Mouse (Mus musculus) intestine, postnatal 0 days (tissue): ENCODE data around the gene Rps3a1. TPM values are rescaled to one million over a fixed set of nuclear protein-coding genes. Genes with fewer than 3 reads are reported as not detected.

Source experiments
- ATAC-seq: fragments of 200-750 bp; cut with Nextera tagmentation; 2 replicates; pipeline ENCODE4 v1.8.0; 2017; ENCODE audit warnings: mild to moderate bottlenecking, moderate TSS enrichment, moderate library complexity
- H3K27ac ChIP-seq: fragments of 300-500 bp; sonication (generic); 2 replicates; pipeline ENCODE4 v1.5.1; 2014; ENCODE audit warnings: mild to moderate bottlenecking, low read depth, low read length, moderate library complexity
- H3K27me3 ChIP-seq: fragments of 300-500 bp; sonication (generic); replicated peaks from 2 replicates; pipeline ENCODE4 v1.6.1; 2014; ENCODE audit warnings: low read length, mixed read lengths; ENCODE audit not compliant: control insufficient read depth, insufficient read depth
- H3K36me3 ChIP-seq: fragments of 300-500 bp; sonication (generic); 2 replicates; pipeline ENCODE4 v1.6.1; 2014; ENCODE audit warnings: mild to moderate bottlenecking, moderate library complexity; ENCODE audit not compliant: control insufficient read depth, insufficient read depth
- H3K4me1 ChIP-seq: fragments of 300-500 bp; sonication (generic); replicated peaks from 2 replicates; pipeline ENCODE4 v1.6.1; 2014; ENCODE audit warnings: antibody characterized with exemption, low read length, mixed read lengths; ENCODE audit not compliant: control insufficient read depth, insufficient read depth
- H3K4me2 ChIP-seq: fragments of 300-500 bp; sonication (generic); replicated peaks from 2 replicates; pipeline ENCODE4 v1.6.1; 2014; ENCODE audit warnings: low read depth, mild to moderate bottlenecking, moderate library complexity
- H3K4me3 ChIP-seq: fragments of 300-500 bp; sonication (generic); 2 replicates; pipeline ENCODE4 v1.5.1; 2014; ENCODE audit warnings: low read depth, low read length
- H3K9ac ChIP-seq: fragments of 300-500 bp; sonication (generic); 2 replicates; pipeline ENCODE4 v1.6.1; 2014; ENCODE audit warnings: mild to moderate bottlenecking, low read depth, low read length
- H3K9me3 ChIP-seq: fragments of 300-500 bp; sonication (generic); 2 replicates; pipeline ENCODE4 v1.6.1; 2016; ENCODE audit warnings: mixed run types; ENCODE audit not compliant: control insufficient read depth
- CTCF ChIP-seq: sonication (generic); IDR thresholded peaks from 2 replicates; pipeline ENCODE4 v1.5.1; 2016; ENCODE audit warnings: low read depth, mild to moderate bottlenecking, control low read depth, antibody characterized with exemption, moderate library complexity
- WGBS: fragments of 180-500 bp; shearing (Covaris S2); extraction: QIAGEN DNeasy Blood & Tissue Kit; methylation state at CpG from one replicate; pipeline ENCODE4 v1.1.7; 2014; 5-methylcytosine and 5-hydroxymethylcytosine counted together
- polyA plus RNA-seq: library from polyadenylated mRNA; unstranded; fragments of >200 nt; fragmentation: Nextera tagmentation; extraction: Ambion mirVana; gene quantifications from 2 replicates; pipeline ENCODE4 v1.2.1, GENCODE M21; 2015

The Rps3a1 gene
- polyA plus RNA-seq, 1 experiment from 2014 or later: 788 TPM

- Histone ChIP-seq H3K27me3 (no peaks in the 10 kb centered on the region), H3K9ac (no peak overlapping the region), H3K36me3 (peaks cover 62% of the 10 kb centered on the region), H3K4me3 (no peak overlapping the region), H3K9me3 (no peaks in the 10 kb centered on the region), H3K4me1 (no peaks in the 10 kb centered on the region), H3K27ac (no peak overlapping the region), H3K4me2 (no peak overlapping the region)
- no peak for ATAC-seq
- WGBS: 90% methylated on average over 6 of the region's 6 CpGs
- no peak for TF ChIP-seq CTCF
These were observed 40.5 kb downstream of the Rps3a1 start for GRCm38 (mm10) chr3:86101956-86102355.

- ATAC-seq: no peak
- H3K4me2 ChIP-seq: no peak overlapping the region
- H3K4me3 ChIP-seq: no peak overlapping the region
- H3K9ac ChIP-seq: no peak overlapping the region
- H3K4me1 ChIP-seq: no peaks in the 10 kb centered on the region
- H3K36me3 ChIP-seq: peaks cover 33% of the 10 kb centered on the region
- H3K9me3 ChIP-seq: no peaks in the 10 kb centered on the region
- no peaks in the 10 kb centered on the region for H3K27me3 ChIP-seq
- 88% methylated on average over 5 of the region's 5 CpGs for WGBS
- no peak overlapping the region for H3K27ac ChIP-seq
- TF ChIP-seq CTCF: no peak
These were observed 48.6 kb downstream of the Rps3a1 start for GRCm38 (mm10) chr3:86093907-86094306.

DNA sequence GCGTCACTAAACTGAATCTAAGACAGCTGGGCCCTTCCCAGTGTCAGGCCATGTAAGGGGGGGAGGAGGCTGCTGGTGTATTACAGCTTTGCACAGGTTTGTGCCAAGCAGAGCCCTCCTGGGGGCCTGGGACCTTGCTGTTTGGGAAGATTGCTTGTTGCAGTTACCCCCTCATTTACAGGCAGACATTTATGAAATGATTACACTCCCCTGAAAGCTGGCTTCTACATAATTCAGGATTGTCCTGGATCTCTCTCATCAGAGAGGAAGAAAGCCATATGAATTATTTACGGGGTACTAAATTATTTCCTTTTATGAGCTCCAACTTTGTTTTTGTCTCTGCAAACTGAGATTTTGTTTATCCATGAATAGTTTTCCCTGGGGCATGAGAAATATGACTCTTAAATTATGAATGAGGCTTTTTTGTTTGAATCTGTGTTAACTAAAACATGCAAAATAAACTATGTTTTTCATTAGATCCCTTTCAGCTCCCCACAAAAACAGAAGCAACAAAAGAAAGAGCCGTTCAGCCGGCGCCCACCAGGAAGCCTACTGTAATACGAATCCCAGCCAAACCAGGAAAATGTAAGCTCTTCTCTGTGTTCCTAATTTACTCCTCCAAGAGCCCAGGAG lies 49.2 kb downstream of the Rps3a1 start:
- TF ChIP-seq CTCF: no peak
- H3K9ac ChIP-seq: no peak overlapping the region
- no peaks in the 10 kb centered on the region for H3K4me1 ChIP-seq
- ATAC-seq: no peak
- no peaks in the 10 kb centered on the region for H3K27me3 ChIP-seq
- H3K36me3 ChIP-seq: peaks cover 33% of the 10 kb centered on the region
- H3K9me3 ChIP-seq: no peaks in the 10 kb centered on the region
- WGBS: 76% methylated on average over 6 of the region's 6 CpGs
- H3K27ac ChIP-seq: no peak overlapping the region
- H3K4me2 ChIP-seq: no peak overlapping the region
- no peak overlapping the region for H3K4me3 ChIP-seq

Other genes with a start within 250 kb of the Rps3a1 start
- 37.4 and 37.7 TPM in 2 replicates for gene Sh3d19, start 171.6 kb downstream of the Rps3a1 start, polyA plus RNA-seq
- gene Prss48, start 140.2 kb downstream of the Rps3a1 start, polyA plus RNA-seq: 0.12 TPM in 1 of 2 replicates, not detected in the other
- gene Lrba, start 82.0 kb upstream of the Rps3a1 start, polyA plus RNA-seq: 8.8 and 10.3 TPM in 2 replicates